Mouse (Mus musculus) gastrocnemius, adult 8-10 months (tissue): ENCODE results near the gene Emd. TPM values are rescaled to one million over a fixed set of nuclear protein-coding genes. Genes with fewer than 3 reads are reported as not detected.
"Not testable (repeated sequence)": the region's sequence is repeated elsewhere in the genome, so short reads cannot be mapped to it uniquely, and the experiment has no call there.

Experiments
- DNase-seq, 2 experiments: peaks; one replicate each; pipeline ENCODE4 v3.0.0; 2022; ENCODE audit warnings: low spot score in 2 of 2
- total RNA-seq, 4 experiments: library from RNA; stranded (reverse); gene quantifications; 2 replicates each; pipeline ENCODE4 v1.2.4; 2022

The Emd gene
- 10 to 100 TPM; 23.0 to 29.5 (median 26.9) TPM for total RNA-seq

- DNase-seq, result peak; percentile 79 to 86
Observed at GRCm38 (mm10) chrX:74254153-74254887, at the start of gene Emd. Gene Emd (plus strand): TSS chrX:74254687.

GRCm38 (mm10) chrX:74218496-74218895 lies 36.0 kb upstream of the Emd start:
- no peak for DNase-seq

- no peak for DNase-seq
Observed at GRCm38 (mm10) chrX:74219449-74219848, 35.0 kb upstream of the Emd start.

GRCm38 (mm10) chrX:74220099-74220498 lies 34.4 kb upstream of the Emd start:
- not testable (repeated sequence) for DNase-seq

GRCm38 (mm10) chrX:74230038-74230437 lies 24.4 kb upstream of the Emd start:
- DNase-seq, result no peak

GRCm38 (mm10) chrX:74233196-74233595 lies 21.3 kb upstream of the Emd start:
- no peak for DNase-seq

GRCm38 (mm10) chrX:74240332-74240731 lies 14.2 kb upstream of the Emd start:
- no peak for DNase-seq

GRCm38 (mm10) chrX:74243396-74243795 lies 11.1 kb upstream of the Emd start:
- no peak for DNase-seq

- no peak for DNase-seq
Observed at GRCm38 (mm10) chrX:74243807-74244206, 10.7 kb upstream of the Emd start.

- peak; percentile 25 to 48 for DNase-seq
Observed at GRCm38 (mm10) chrX:74244614-74245083, 9.8 kb upstream of the Emd start.

- DNase-seq, result no peak
Observed at GRCm38 (mm10) chrX:74245107-74245506, 9.4 kb upstream of the Emd start.

GRCm38 (mm10) chrX:74245687-74246086 lies 8.8 kb upstream of the Emd start:
- DNase-seq, result peak; percentile 68 to 77

GRCm38 (mm10) chrX:74246213-74246681 lies 8.2 kb upstream of the Emd start:
- DNase-seq, result peak; percentile 70 to 83

GRCm38 (mm10) chrX:74246693-74247092 lies 7.8 kb upstream of the Emd start:
- peak in 1 of 2 experiments; percentile 6 for DNase-seq

- peak in 1 of 2 experiments; percentile 10 for DNase-seq
Observed at GRCm38 (mm10) chrX:74248651-74249050, 5.8 kb upstream of the Emd start.

- DNase-seq, result peak; percentile 42 to 53
Observed at GRCm38 (mm10) chrX:74249615-74250014, 4.9 kb upstream of the Emd start, which contains the start of gene Flna. Gene Flna (minus strand): TSS chrX:74249820.

- DNase-seq, result no peak
Observed at GRCm38 (mm10) chrX:74254888-74255565, 540 bp downstream of the Emd start.

GRCm38 (mm10) chrX:74257746-74258145 lies 3.3 kb downstream of the Emd start:
- DNase-seq, result no peak

GRCm38 (mm10) chrX:74269736-74270061 lies 15.2 kb downstream of the Emd start:
- no peak for DNase-seq

- DNase-seq, result peak; percentile 86 to 88
Observed at GRCm38 (mm10) chrX:74270062-74270901, 15.8 kb downstream of the Emd start, which contains the start of gene Rpl10. Gene Rpl10 (plus strand): TSS chrX:74270812.

- peak; percentile 8 to 20 for DNase-seq
Observed at GRCm38 (mm10) chrX:74270902-74271551, 16.5 kb downstream of the Emd start.
